Mouse (Mus musculus): ENCODE measurements around the gene Gtf2ird1.

The Gtf2ird1 gene

DNA sequence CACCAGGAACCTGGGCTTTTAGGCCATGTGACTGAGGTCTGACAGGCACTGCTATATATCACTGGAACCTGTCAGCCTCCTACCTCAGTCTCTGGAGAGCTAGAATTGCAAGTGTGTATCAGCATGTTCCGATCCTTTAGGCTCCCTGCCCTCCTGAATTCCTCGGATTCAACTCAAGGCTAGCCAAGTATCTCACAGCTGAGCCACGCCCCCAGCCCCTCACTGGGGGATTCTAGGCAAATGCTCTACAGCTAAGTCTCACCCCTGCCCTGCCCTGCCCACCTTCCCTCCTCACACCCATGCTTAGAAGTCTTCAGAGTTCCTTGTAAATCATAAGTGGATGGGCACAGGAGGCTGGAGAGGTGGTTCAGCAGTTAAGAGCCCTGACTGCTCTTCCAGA, 15.4 kb downstream of the Gtf2ird1 start:
- DNase-seq, result no peak

GRCm38 (mm10) chr5:134440098-134440497, 16.4 kb downstream of the Gtf2ird1 start:
- DNase-seq, result no peak

GRCm38 (mm10) chr5:134439481-134439880, 17.0 kb downstream of the Gtf2ird1 start:
- no peak for DNase-seq

- DNase-seq, result no peak
Measured at GRCm38 (mm10) chr5:134438676-134439425, 17.7 kb downstream of the Gtf2ird1 start.

- peak in 1 of 2 experiments; percentile 13 for DNase-seq
Measured at GRCm38 (mm10) chr5:134437459-134437827, 19.1 kb downstream of the Gtf2ird1 start.

DNA sequence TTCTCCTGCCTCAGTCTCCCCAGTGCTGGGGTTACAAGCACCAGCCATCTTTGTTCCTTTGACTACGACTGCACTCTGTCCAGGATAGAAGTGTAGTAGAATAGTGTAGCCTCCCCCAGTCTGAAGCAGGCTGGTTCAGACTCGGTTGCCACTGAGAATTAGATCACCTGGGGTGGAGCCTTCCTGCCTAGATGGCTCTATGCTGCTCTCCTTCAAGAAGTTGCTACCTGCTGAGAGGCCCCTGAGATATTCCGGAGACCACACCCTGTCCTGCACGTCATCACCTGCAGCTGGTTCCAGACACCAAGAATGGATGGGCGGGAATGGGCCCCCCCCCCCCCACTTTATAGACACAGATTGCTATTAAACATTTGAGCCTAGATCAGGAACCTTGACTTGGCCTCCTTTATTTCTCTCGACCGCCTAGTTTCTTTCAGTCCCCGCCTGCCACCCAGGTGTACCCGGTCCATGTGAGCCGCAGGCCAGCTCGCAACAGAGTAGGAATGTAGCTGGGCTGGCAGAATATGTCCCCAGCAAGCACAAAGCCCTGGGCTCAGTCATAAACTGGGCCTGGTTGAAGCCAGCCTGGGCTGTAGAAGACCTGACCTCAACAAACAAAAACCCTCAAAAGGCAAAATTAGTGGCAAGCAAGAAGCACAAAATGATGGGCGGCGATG, 19.6 kb downstream of the Gtf2ird1 start:
- DNase-seq, result no peak

DNA sequence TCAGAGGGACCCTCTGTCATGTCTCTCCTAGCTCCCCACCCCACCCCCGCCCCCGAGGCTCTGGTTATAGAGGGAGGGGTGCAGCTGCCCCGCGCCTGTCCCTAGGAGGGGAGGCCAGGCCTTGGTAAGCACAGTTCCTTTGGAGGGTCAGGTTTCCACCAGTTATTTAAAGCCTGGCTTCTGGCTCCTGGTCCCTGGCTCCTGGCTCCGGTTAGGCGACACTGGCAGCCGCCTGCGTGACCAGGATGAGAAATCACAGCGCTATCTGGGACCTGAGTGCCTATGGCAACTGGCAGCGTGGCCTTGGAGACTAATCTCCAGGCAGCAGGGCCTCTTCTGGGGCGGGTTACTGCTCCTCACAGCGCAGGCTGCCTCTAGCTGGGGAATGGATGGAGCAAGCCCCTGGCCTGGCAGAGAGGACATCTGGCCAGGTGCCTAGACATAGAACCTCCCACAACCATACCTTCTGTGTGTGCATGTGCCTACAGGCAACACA, 20.6 kb downstream of the Gtf2ird1 start:
- no peak for DNase-seq

DNA sequence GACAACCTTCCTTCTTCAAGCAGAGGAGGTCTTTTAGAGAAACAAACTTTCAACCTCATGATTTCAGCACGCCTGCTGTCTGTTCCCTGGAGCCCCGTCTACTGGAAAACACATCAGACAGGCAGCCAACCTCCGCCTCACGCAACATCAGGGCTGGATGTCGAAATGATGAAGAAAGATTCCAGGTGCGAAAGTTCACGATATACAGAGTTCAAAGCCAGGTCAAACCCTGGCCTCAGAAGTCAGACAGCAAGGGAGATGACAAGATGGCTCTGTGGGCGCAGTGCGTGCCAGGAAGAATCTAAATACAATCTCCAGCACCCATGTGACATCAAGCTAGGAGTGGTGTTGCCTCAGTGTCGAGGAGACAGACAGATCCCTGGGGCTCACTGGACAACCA, 23.4 kb downstream of the Gtf2ird1 start:
- no peak for DNase-seq

GRCm38 (mm10) chr5:134430087-134430486, 26.4 kb downstream of the Gtf2ird1 start:
- DNase-seq, result no peak

DNA sequence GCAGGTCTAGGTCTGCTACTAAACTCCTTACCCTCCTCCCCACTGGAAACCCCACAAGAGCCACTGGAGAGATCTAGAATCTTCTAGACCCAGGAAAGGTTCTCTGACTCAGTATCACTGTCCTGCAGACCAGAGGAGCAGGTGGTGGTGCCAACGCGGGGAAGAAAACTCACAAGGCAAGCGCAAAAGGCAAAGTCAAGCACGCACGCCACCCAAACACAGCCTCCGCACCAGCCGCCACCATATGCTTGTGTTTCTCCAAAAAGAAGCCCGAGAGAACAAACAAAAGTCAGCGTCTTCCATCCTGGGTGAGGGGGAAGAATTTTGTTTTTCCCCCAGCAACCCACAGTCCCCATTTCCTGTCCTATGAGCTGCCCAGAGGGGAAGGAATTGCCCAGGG, 28.9 kb downstream of the Gtf2ird1 start:
- no peak for DNase-seq

GRCm38 (mm10) chr5:134425601-134426000, 30.9 kb downstream of the Gtf2ird1 start:
- DNase-seq, result no peak

DNA sequence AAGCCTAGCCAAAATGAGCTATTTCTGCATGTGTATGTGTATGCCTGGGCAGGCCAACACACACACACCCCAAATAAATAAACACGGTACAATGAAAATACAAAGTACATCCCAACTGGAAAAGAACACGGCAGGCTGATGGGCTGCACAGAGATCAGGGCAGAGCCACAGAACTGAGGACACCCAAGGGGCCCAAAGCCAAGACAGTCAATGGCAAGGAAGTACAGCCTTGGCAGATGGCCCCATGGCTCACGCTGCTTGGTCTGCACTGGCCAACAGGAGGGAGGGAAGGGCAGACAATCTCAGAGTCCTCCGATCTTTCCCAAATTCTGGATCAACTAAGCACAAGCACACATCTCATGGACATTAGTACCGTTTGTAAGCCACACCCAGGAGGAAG, 32.6 kb downstream of the Gtf2ird1 start:
- no peak for DNase-seq

- no peak for DNase-seq
Measured at GRCm38 (mm10) chr5:134423372-134423771, 33.1 kb downstream of the Gtf2ird1 start.

DNA sequence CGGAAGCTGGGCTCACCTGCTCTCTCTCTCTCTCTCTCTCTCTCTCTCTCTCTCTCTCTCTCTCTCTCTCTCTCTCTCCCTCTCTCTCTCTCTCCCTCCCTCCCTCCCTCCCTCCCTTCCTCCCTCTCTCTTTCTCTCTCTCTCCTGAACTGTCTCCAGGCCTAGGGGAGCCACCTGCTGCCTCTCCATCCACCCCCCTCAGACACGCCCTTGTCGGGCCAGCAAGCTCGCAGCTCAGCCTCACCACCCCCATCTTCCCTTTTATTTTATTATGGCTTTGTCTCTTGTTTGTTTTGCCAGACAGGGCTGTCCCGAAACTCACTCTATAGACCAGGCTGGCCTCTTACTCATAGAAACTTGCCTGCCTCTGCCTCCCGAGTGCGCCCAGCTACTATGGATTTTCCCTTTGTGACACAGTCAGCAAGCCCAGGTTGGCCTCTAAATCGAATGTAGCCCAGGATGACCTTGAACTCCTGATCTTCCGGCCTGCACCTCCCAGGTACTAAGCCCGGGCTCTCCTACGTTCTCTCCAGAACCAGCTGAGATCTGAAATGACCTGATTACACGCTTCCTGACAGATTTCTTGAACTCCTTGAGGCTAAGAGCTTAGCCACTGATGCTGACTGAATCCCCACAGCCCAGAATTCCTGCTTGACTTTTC, 34.1 kb downstream of the Gtf2ird1 start:
- DNase-seq, result no peak

- no peak for DNase-seq
Measured at GRCm38 (mm10) chr5:134421061-134421460, 35.5 kb downstream of the Gtf2ird1 start.

DNA sequence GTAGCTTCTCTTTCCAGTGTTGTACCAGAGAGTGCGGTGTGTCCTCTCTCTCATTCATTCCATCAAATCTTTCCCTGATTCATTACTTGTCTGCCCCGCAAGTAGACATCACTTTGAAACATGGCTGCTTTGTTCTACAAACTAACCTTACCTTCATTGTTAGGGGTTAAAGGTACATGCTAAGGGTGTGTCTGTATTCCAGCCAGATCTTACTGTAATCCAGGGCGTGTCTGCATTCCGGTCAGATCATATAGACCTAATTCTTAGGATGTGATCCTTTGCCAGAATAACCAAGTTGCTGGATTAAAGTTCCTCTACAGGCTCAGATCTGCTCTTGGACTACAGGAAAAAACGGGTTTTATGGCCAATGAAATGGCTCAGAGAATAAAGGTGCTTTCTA, 36.8 kb downstream of the Gtf2ird1 start:
- DNase-seq, result no peak

DNA sequence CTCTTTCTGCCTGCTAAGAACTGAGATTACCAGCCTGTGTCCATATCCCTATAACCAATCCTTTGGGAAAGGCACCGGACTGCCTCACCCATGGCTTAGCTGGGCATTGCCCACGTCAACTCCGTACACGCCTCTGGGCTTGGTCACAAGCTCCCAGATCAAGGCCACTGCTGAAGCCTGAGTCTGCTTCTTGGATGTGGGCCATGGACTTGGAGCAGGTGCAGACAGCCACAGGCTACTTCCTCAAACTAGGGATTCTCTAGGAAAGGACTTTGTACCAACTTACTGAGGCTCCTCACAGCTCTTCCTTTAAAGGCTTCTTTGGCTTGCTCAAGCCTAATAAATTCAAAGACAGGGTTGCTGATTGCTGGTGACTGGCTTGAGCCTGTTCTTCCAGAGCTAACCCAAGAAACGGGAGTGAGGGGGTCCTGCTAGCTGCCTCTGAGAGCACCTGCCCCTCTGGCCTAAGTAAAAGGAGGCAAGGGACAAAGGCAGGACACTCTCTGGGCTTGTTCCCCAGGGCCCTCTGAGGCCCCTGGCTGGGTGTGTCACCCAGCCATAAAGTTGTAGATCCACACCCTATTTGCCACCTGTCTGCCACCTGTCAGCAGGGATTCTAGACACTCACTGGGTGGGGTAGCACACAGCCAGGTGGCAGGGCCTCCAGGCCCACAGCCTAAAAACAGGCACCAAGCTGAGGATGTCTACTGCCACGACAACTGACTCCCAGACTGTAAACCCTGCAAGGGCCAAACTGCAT, 38.0 kb downstream of the Gtf2ird1 start:
- DNase-seq, result no peak

DNA sequence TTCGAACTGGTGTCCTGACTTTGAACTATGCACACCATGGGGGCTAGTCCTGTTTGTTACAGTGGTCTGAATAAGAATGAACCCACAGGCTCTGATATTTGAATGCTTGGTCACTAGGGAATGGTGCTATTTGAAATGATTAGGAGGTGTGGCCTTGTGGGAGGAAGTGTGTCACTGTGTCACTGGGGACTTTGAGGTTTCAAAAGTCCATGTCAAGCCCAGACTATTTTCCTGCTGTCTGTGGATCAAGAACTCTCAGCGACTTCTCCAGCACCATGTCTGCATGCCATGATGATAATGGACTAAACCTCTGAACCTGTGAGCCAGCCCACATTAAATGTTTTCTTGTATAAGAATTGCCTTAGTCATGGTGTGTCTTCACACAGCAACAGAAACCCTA, 44.2 kb downstream of the Gtf2ird1 start:
- DNase-seq, result no peak

GRCm38 (mm10) chr5:134410307-134410836, 46.1 kb downstream of the Gtf2ird1 start:
- DNase-seq, result no peak

GRCm38 (mm10) chr5:134409606-134410306, 46.8 kb downstream of the Gtf2ird1 start:
- DNase-seq, result no peak

- no peak for DNase-seq
Measured at GRCm38 (mm10) chr5:134408119-134408518, 48.4 kb downstream of the Gtf2ird1 start.

GRCm38 (mm10) chr5:134401841-134402240, 54.7 kb downstream of the Gtf2ird1 start:
- DNase-seq, result no peak

All from spleen, adult 18-20 months (tissue).